Mouse (Mus musculus) G1E (cell line): ENCODE data around the gene Gm19426. TPM values are rescaled to one million over a fixed set of nuclear protein-coding genes. Genes with fewer than 3 reads are reported as not detected.

ENCODE experiments used
- ATAC-seq: 2 replicates; pipeline ENCODE4 v1.8.0; 2016; ENCODE audit warnings: mild to moderate bottlenecking; ENCODE audit not compliant: insufficient number of reproducible peaks, poor library complexity, low FRiP score, severe bottlenecking; ENCODE audit errors: extremely low read depth
- DNase-seq: peaks from one replicate; pipeline ENCODE4 v3.0.0; 2012; ENCODE audit warnings: low spot score
- H3K27me3 ChIP-seq: 2 replicates; pipeline ENCODE4 v1.6.1; 2012; ENCODE audit warnings: mild to moderate bottlenecking, low read length, inconsistent platforms; ENCODE audit not compliant: insufficient read depth
- H3K36me3 ChIP-seq: replicated peaks from 2 replicates; pipeline ENCODE3; 2012; ENCODE audit warnings: mild to moderate bottlenecking, inconsistent platforms
- H3K4me1 ChIP-seq: 2 replicates; pipeline ENCODE4 v1.6.1; 2012; ENCODE audit warnings: low read depth, low read length, inconsistent platforms, mixed read lengths; ENCODE audit not compliant: insufficient read depth
- H3K4me3 ChIP-seq: 2 replicates; pipeline ENCODE4 v1.5.1; 2012; ENCODE audit warnings: low read depth, mild to moderate bottlenecking, inconsistent platforms, low read length, moderate library complexity, mixed read lengths
- H3K9me3 ChIP-seq: replicated peaks from 2 replicates; pipeline ENCODE4 v1.6.1; 2012; ENCODE audit warnings: inconsistent platforms
- CTCF ChIP-seq: IDR thresholded peaks from 2 replicates; pipeline ENCODE4 v1.5.1; 2012; ENCODE audit warnings: low read depth, low read length, inconsistent platforms, mixed read lengths
- GATA1 ChIP-seq: IDR thresholded peaks from 2 replicates; pipeline ENCODE4 v1.6.1; 2012; ENCODE audit warnings: borderline replicate concordance, low read length, inconsistent platforms, mixed read lengths
- GATA2 ChIP-seq: IDR thresholded peaks from 2 replicates; pipeline ENCODE4 v1.6.1; 2012; ENCODE audit warnings: low read depth, low read length, inconsistent platforms, borderline replicate concordance
- POLR2AphosphoS5 ChIP-seq: IDR thresholded peaks from 2 replicates; pipeline ENCODE4 v1.6.1; 2012; ENCODE audit warnings: low read depth, low read length, inconsistent platforms; ENCODE audit not compliant: insufficient replicate concordance
- TAL1 ChIP-seq: conservative IDR thresholded peaks from 2 replicates; pipeline ENCODE4 v1.6.1; 2012; ENCODE audit warnings: low read depth, low read length, inconsistent platforms, mixed read lengths
- polyA plus RNA-seq: library from polyadenylated mRNA; stranded (reverse); fragments of >175 nt; gene quantifications from 2 replicates; pipeline ENCODE4 v1.2.3, GENCODE M21; 2012
- total RNA-seq, 2 experiments: library from RNA; stranded (forward) in 1 of 2; stranded (reverse) in 1 of 2; fragments of 200-1000 nt in 1 of 2; fragments of >200 nt in 1 of 2; fragmentation: Nextera tagmentation in 1 of 2; gene quantifications; 2 replicates each; pipeline ENCODE4 v1.2.3; 2014 to 2017

The Gm19426 gene
- not detected in 2 replicates for total RNA-seq (2014; fragmentation: Nextera tagmentation)
- total RNA-seq (2017) = not detected in 2 replicates
- polyA plus RNA-seq = not detected in 2 replicates

GRCm38 (mm10) chr2:84743561-84743960, at the start of gene Gm19426:
Gm19426 (minus strand) TSS chr2:84743655.
- no peaks in the 10 kb centered on the region for H3K9me3 ChIP-seq
- ATAC-seq (no peak), DNase-seq (no peak)
- TF ChIP-seq CTCF (no peak), POLR2AphosphoS5 (no peak), GATA1 (no peak), GATA2 (no peak), TAL1 (no peak)
- H3K4me3 ChIP-seq = peak within 1 kb of the TSS; percentile 62; the same call in 1 of the 2 replicates
- peaks cover 32% of the 10 kb centered on the region for H3K4me1 ChIP-seq
- peaks cover 82% of the 10 kb centered on the region for H3K27me3 ChIP-seq
- no peaks in the 10 kb centered on the region for H3K36me3 ChIP-seq

DNA sequence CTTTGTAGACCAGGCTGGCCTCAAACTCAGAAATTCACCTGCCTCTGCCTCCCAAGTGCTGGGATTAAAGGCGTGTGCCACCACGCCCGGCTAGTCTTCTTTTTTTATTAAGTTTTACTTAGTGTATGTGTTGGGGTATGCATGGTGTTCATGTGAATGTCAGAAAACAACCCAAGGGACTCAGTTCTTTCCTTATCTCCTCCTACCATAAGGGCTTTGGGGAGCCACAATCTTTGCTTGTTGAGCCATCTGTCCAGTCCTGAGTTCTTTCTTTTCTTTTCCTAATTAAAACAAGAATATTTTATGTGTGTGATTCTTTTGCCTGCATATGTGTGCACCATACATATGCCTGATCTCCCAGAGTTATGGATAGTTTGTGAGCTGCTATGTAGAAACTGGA, 49.7 kb upstream of the Gm19426 start:
- Histone ChIP-seq H3K36me3 (no peaks in the 10 kb centered on the region), H3K9me3 (peaks cover 19% of the 10 kb centered on the region), H3K4me3 (no peak overlapping the region), H3K27me3 (peaks cover 6% of the 10 kb centered on the region; the same call in 1 of the 2 replicates), H3K4me1 (peaks cover 19% of the 10 kb centered on the region)
- DNase-seq (no peak), ATAC-seq (peak; percentile 54; the same call in 1 of the 2 replicates)
- no peak for TF ChIP-seq GATA2
- TF ChIP-seq TAL1 = peak; percentile 36
- TF ChIP-seq GATA1 = no peak
- TF ChIP-seq POLR2AphosphoS5 = no peak
- TF ChIP-seq CTCF = no peak

- ATAC-seq (no peak), DNase-seq (no peak)
- peaks cover 19% of the 10 kb centered on the region for H3K9me3 ChIP-seq
- TF ChIP-seq POLR2AphosphoS5 = no peak
- TF ChIP-seq TAL1 = no peak
- no peak for TF ChIP-seq GATA1
- TF ChIP-seq GATA2 = no peak
- TF ChIP-seq CTCF = no peak
- no peaks in the 10 kb centered on the region for H3K36me3 ChIP-seq
- H3K4me1 ChIP-seq = peaks cover 15% of the 10 kb centered on the region
- peaks cover 8% of the 10 kb centered on the region; the same call in 1 of the 2 replicates for H3K27me3 ChIP-seq
- no peak overlapping the region for H3K4me3 ChIP-seq
These were observed 49.1 kb upstream of the Gm19426 start for GRCm38 (mm10) chr2:84792516-84792915.

- Histone ChIP-seq H3K27me3 (peaks cover 11% of the 10 kb centered on the region; the same call in 1 of the 2 replicates), H3K4me1 (peaks cover 15% of the 10 kb centered on the region), H3K36me3 (no peaks in the 10 kb centered on the region), H3K9me3 (peaks cover 14% of the 10 kb centered on the region), H3K4me3 (no peak overlapping the region)
- no peak for TF ChIP-seq GATA2
- TF ChIP-seq GATA1 = no peak
- TF ChIP-seq POLR2AphosphoS5 = no peak
- no peak for TF ChIP-seq CTCF
- no peak for TF ChIP-seq TAL1
- ATAC-seq = no peak
- no peak for DNase-seq
These were observed 47.0 kb upstream of the Gm19426 start for GRCm38 (mm10) chr2:84790418-84790817.

GRCm38 (mm10) chr2:84788316-84788715, 44.9 kb upstream of the Gm19426 start:
- Histone ChIP-seq H3K4me1 (peaks cover 3% of the 10 kb centered on the region), H3K9me3 (no peaks in the 10 kb centered on the region), H3K36me3 (no peaks in the 10 kb centered on the region), H3K4me3 (no peak overlapping the region), H3K27me3 (peaks cover 11% of the 10 kb centered on the region; the same call in 1 of the 2 replicates)
- ATAC-seq (no peak), DNase-seq (no peak)
- TF ChIP-seq GATA2 = no peak
- no peak for TF ChIP-seq TAL1
- no peak for TF ChIP-seq GATA1
- TF ChIP-seq POLR2AphosphoS5 = no peak
- TF ChIP-seq CTCF = no peak

GRCm38 (mm10) chr2:84783840-84784566, 40.5 kb upstream of the Gm19426 start:
- Histone ChIP-seq H3K4me1 (no peaks in the 10 kb centered on the region), H3K4me3 (no peak overlapping the region), H3K27me3 (peaks cover 9% of the 10 kb centered on the region), H3K36me3 (no peaks in the 10 kb centered on the region), H3K9me3 (no peaks in the 10 kb centered on the region)
- no peak for TF ChIP-seq GATA1
- TF ChIP-seq TAL1 = no peak
- no peak for TF ChIP-seq CTCF
- TF ChIP-seq POLR2AphosphoS5 = no peak
- no peak for TF ChIP-seq GATA2
- ATAC-seq = no peak
- DNase-seq = no peak
